Comparison of ENCODE assay signal across 23 mouse cellular contexts in the genomic region with DNA sequence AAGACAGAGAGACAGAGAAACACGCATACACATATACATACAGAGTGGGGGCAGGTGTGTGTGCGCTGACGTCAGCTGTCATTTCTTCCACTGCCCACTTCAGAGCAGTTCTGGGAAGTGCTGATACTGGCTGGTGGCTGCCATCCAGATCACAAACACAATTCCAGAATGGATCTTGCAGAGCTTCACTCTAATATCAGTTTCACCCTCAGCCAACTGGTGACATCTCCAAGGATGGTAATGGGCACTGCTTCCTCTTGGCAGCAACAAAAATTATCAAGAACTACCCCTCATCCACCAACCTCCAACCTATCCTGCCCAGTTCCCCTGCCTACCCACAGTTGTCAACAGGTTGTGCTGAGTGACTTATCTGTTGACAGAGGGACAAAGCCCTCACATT. TPM values are rescaled to one million over a fixed set of nuclear protein-coding genes. Genes with fewer than 3 reads are reported as not detected.
DNase-seq lines count a peak whose midpoint lies in the region; ATAC-seq lines count a peak whose summit lies in the region.
"Had no signal": no experiment of that assay in that cellular context is flagged by ENCODE, and none has a peak within 500 bp of the region (broad histone marks: within the 10 kb centered on the region; RNA-seq: fewer than 3 reads in every experiment).

No protein-coding gene starts in this region.

- 62% methylated on average over 3 of the region's 3 CpGs for WGBS in heart, embryonic 12.5 days
- WGBS in heart, embryonic 14.5 days, result 53% methylated on average over 3 of the region's 3 CpGs

- H3K4me1 ChIP-seq in heart, embryonic 12.5 days (replicated peaks), result peaks cover 16% of the 10 kb centered on the region
- peaks cover 13 to 15% of the 10 kb centered on the region in 2 experiments for H3K4me1 ChIP-seq in heart, embryonic 14.5 days (ENCODE audit: control insufficient read depth in 2 of 2, insufficient read depth in 2 of 2, low read length in 2 of 2)

- intact Hi-C loops in heart, postnatal 10 days (cut with DNase I), result loop anchor here (2.0 kb wide), 1 partner anchor 60 kb away; no protein-coding TSS in a partner anchor

- H3K9ac ChIP-seq in heart, embryonic 12.5 days, result no peak overlapping the region
- no peak overlapping the region for H3K9ac ChIP-seq in heart, embryonic 14.5 days (ENCODE audit: low read length)
- H3K9ac ChIP-seq: embryonic facial prominence, embryonic 15.5 days; forebrain, embryonic 15.5 days; hindbrain, embryonic 13.5 days had no signal

- H3K27me3 ChIP-seq in heart, embryonic 12.5 days (replicated peaks), result no peaks in the 10 kb centered on the region
- H3K27me3 ChIP-seq in heart, embryonic 14.5 days (ENCODE audit: control insufficient read depth, insufficient read depth, low read length), result no peaks in the 10 kb centered on the region
- H3K27me3 ChIP-seq: embryonic facial prominence, embryonic 15.5 days; forebrain, embryonic 15.5 days had no signal

- peak; percentile 65 to 74 for DNase-seq in heart, adult 18-20 months
- peak; percentile 56 to 84 for DNase-seq in heart, postnatal 10 days
- peak; percentile 72 for DNase-seq in heart, postnatal 4 days
- DNase-seq in adrenal gland, postnatal 4 days (ENCODE audit: low spot score in 2 of 2), result no peak
- DNase-seq in cerebellum, postnatal 25 days, result no peak
- DNase-seq: adrenal gland, postnatal 14 days; cerebellum, adult 18-20 months; cerebellum, adult 9-11 months; embryo, embryonic 11 days; gastrocnemius, postnatal 14 days; kidney, adult 11 months; kidney, adult 9 months had no signal

- H3K9me3 ChIP-seq in heart, embryonic 12.5 days (replicated peaks), result no peaks in the 10 kb centered on the region
- H3K9me3 ChIP-seq in heart, embryonic 14.5 days (ENCODE audit: control insufficient read depth, low read length), result no peaks in the 10 kb centered on the region
- H3K9me3 ChIP-seq: embryonic facial prominence, embryonic 15.5 days; forebrain, embryonic 15.5 days; hindbrain, embryonic 13.5 days had no signal

- H3K27ac ChIP-seq in heart, embryonic 12.5 days (ENCODE audit: poor library complexity, severe bottlenecking), result no peak overlapping the region
- peak overlapping the region; percentile 35; a peak in 1 of 4 replicates for H3K27ac ChIP-seq in heart, embryonic 14.5 days (replicated peaks in 1 of 2; ENCODE audit: control insufficient read depth in 1 of 2, insufficient read depth in 1 of 2, low read depth in 2 of 2, low read length in 2 of 2)
- H3K27ac ChIP-seq: embryonic facial prominence, embryonic 15.5 days; forebrain, embryonic 15.5 days; hindbrain, embryonic 13.5 days; hindbrain, postnatal 0 days; kidney, postnatal 0 days had no signal

- H3K36me3 ChIP-seq in heart, embryonic 12.5 days, result no peaks in the 10 kb centered on the region
- H3K36me3 ChIP-seq in heart, embryonic 14.5 days (ENCODE audit: control insufficient read depth, insufficient read depth, low read length), result no peaks in the 10 kb centered on the region
- H3K36me3 ChIP-seq: embryonic facial prominence, embryonic 15.5 days; forebrain, embryonic 15.5 days; hindbrain, embryonic 13.5 days had no signal

- no peak overlapping the region for H3K4me3 ChIP-seq in heart, embryonic 12.5 days
- no peak overlapping the region for H3K4me3 ChIP-seq in heart, embryonic 14.5 days (ENCODE audit: control insufficient read depth in 1 of 2, insufficient read depth in 1 of 2, low read depth in 1 of 2, low read length in 2 of 2)
- H3K4me3 ChIP-seq: embryonic facial prominence, embryonic 15.5 days; erythroblast, embryonic 14.5 days; forebrain, embryonic 15.5 days; hindbrain, embryonic 13.5 days had no signal

- H3K4me2 ChIP-seq in heart, embryonic 12.5 days, result no peak overlapping the region
- no peak overlapping the region for H3K4me2 ChIP-seq in heart, embryonic 14.5 days (ENCODE audit: low read length)
- H3K4me2 ChIP-seq: embryonic facial prominence, embryonic 15.5 days; forebrain, embryonic 15.5 days; hindbrain, embryonic 13.5 days had no signal

- no peak for ATAC-seq in heart, embryonic 12.5 days (ENCODE audit: insufficient number of reproducible peaks, low FRiP score)
- peak; percentile 51; the same call in 1 of the 2 replicates for ATAC-seq in heart, embryonic 14.5 days (ENCODE audit: insufficient number of reproducible peaks, insufficient read depth, low FRiP score, low read depth)
- no peak for ATAC-seq in megakaryocyte, adult 5-6 weeks (ENCODE audit: poor library complexity, severe bottlenecking)
- ATAC-seq: forebrain, embryonic 15.5 days; hindbrain, postnatal 0 days had no signal

RNA-seq across cellular contexts. Expression of a gene that starts 3.0 kb away (rescaled TPM):
- 100 to 1,000 TPM; 173 to 185 TPM for total RNA-seq in heart, adult 18-20 months (2021)
- polyA plus RNA-seq in heart, embryonic 12.5 days (2016; fragmentation: Nextera tagmentation; extraction: Ambion mirVana), result 63.2 and 67.6 TPM in 2 replicates
- polyA plus RNA-seq in heart, embryonic 14.5 days (2014; fragmentation: Nextera tagmentation; extraction: Ambion mirVana), result 87.8 and 103 TPM in 2 replicates
- total RNA-seq in heart, postnatal 10 days (2021), result 100 to 1,000 TPM; 308 to 362 TPM
- 100 to 1,000 TPM; 261 to 315 TPM for total RNA-seq in heart, postnatal 4 days (2021)
- 10 to 100 TPM; 24.2 to 38.7 TPM for total RNA-seq in adrenal gland, postnatal 4 days (2021)
- 181 and 184 TPM in 2 replicates for total RNA-seq in megakaryocyte, adult 5-6 weeks (2015)
- total RNA-seq in megakaryocyte, adult 5-6 weeks (2017), result 95.8 and 116 TPM in 2 replicates

RNA-seq across cellular contexts. Expression of a gene that starts 22.1 kb away (rescaled TPM):
- total RNA-seq in heart, adult 18-20 months (2021), result 10 to 100 TPM; 43.4 to 45.7 TPM
- polyA plus RNA-seq in heart, embryonic 12.5 days (2016; fragmentation: Nextera tagmentation; extraction: Ambion mirVana), result 58.1 and 65.7 TPM in 2 replicates
- polyA plus RNA-seq in heart, embryonic 14.5 days (2014; fragmentation: Nextera tagmentation; extraction: Ambion mirVana), result 78.8 and 80.1 TPM in 2 replicates
- total RNA-seq in heart, postnatal 10 days (2021), result 10 to 100 TPM; 57.3 to 63.5 TPM
- 10 to 100 TPM; 78.3 to 79.5 TPM for total RNA-seq in heart, postnatal 4 days (2021)
- 10 to 100 TPM; 49.5 to 53.4 TPM for total RNA-seq in adrenal gland, postnatal 4 days (2021)
- 31.2 and 40.1 TPM in 2 replicates for total RNA-seq in megakaryocyte, adult 5-6 weeks (2015)
- 30.1 and 40.2 TPM in 2 replicates for total RNA-seq in megakaryocyte, adult 5-6 weeks (2017)
- total RNA-seq: MEL had no signal
- polyA plus RNA-seq: C2C12 had no signal

RNA-seq across cellular contexts. Expression of a gene that starts 56.4 kb away (rescaled TPM):
- 1 to 10 TPM; 2.7 to 3.2 TPM for total RNA-seq in heart, adult 18-20 months (2021)
- polyA plus RNA-seq in heart, embryonic 12.5 days (2016; fragmentation: Nextera tagmentation; extraction: Ambion mirVana), result 2.2 and 3.2 TPM in 2 replicates
- polyA plus RNA-seq in heart, embryonic 14.5 days (2014; fragmentation: Nextera tagmentation; extraction: Ambion mirVana), result 4.1 TPM in 2 replicates
- 1 to 10 TPM; 4.2 to 4.4 TPM for total RNA-seq in heart, postnatal 10 days (2021)
- total RNA-seq in heart, postnatal 4 days (2021), result 1 to 10 TPM; 4.3 to 5.0 TPM
- 1 to 10 TPM; 8.3 to 9.3 TPM for total RNA-seq in adrenal gland, postnatal 4 days (2021)
- total RNA-seq in megakaryocyte, adult 5-6 weeks (2015), result 4.1 and 5.4 TPM in 2 replicates
- total RNA-seq in megakaryocyte, adult 5-6 weeks (2017), result 1.6 and 2.2 TPM in 2 replicates

RNA-seq across cellular contexts. Expression of a gene that starts 56.6 kb away (rescaled TPM):
- 10 to 100 TPM; 20.6 to 21.5 TPM for total RNA-seq in heart, adult 18-20 months (2021)
- polyA plus RNA-seq in heart, embryonic 12.5 days (2016; fragmentation: Nextera tagmentation; extraction: Ambion mirVana), result 20.2 and 20.4 TPM in 2 replicates
- 26.2 and 28.2 TPM in 2 replicates for polyA plus RNA-seq in heart, embryonic 14.5 days (2014; fragmentation: Nextera tagmentation; extraction: Ambion mirVana)
- total RNA-seq in heart, postnatal 10 days (2021), result 10 to 100 TPM; 24.2 to 27.2 TPM
- 10 to 100 TPM; 25.1 to 27.7 TPM for total RNA-seq in heart, postnatal 4 days (2021)
- 10 to 100 TPM; 35.8 to 44.4 TPM for total RNA-seq in adrenal gland, postnatal 4 days (2021)
- 38.1 and 38.8 TPM in 2 replicates for total RNA-seq in megakaryocyte, adult 5-6 weeks (2015)
- 23.7 and 25.5 TPM in 2 replicates for total RNA-seq in megakaryocyte, adult 5-6 weeks (2017)

Comparison
In these comparisons a context has a peak if more than half of its experiments do, and no peak if none do; other contexts are left out.
1. DNase-seq: peak in heart, adult 18-20 months (2 of 2), heart, postnatal 10 days (2 of 2) and heart, postnatal 4 days (single experiment); none in adrenal gland, postnatal 4 days (0 of 2) and cerebellum, postnatal 25 days (0 of 2).